Mouse (Mus musculus): ENCODE measurements around the gene Tmem242. TPM values are rescaled to one million over a fixed set of nuclear protein-coding genes. Genes with fewer than 3 reads are reported as not detected.
"Not testable (repeated sequence)": the region's sequence is repeated elsewhere in the genome, so short reads cannot be mapped to it uniquely, and the experiment has no call there.

Gene Tmem242
- polyA plus RNA-seq, 1 experiment from 2014 or later: 155 TPM

DNA sequence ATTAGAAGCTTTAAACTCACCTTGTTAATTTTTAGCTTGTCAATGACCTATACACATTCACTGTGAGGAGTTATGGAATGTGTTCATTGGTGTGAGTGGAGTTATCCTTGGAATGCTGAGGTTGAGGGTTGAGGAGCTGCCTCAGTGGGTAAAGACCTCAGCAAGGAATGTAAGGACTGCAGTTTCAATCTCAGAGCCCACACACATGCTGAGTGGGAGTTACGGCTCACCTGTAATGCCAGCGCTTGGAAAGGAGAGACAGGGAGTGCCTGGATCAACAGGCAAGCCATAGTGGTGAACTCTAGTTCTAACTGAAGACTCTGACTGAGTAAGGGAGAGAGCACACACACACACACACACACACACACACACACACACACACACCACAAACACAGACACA lies 23.9 kb upstream of the Tmem242 start:
- no peak overlapping the region for H3K4me2 ChIP-seq (ENCODE audit: low read depth, low read length)
- no peak overlapping the region for H3K4me3 ChIP-seq (ENCODE audit: low read depth, low read length)
- H3K9me3 ChIP-seq (replicated peaks; ENCODE audit: control insufficient read depth, low read length): no peaks in the 10 kb centered on the region
- no peak overlapping the region for H3K9ac ChIP-seq (replicated peaks; ENCODE audit: low read length)
- ATAC-seq (replicated peaks; ENCODE audit: insufficient number of reproducible peaks, low FRiP score, low TSS enrichment, low read depth) (no peak), DNase-seq (ENCODE audit: low spot score) (no peak)
- no peaks in the 10 kb centered on the region for H3K27me3 ChIP-seq (ENCODE audit: control insufficient read depth, insufficient read depth, low read length)
- no peaks in the 10 kb centered on the region for H3K36me3 ChIP-seq (replicated peaks; ENCODE audit: control insufficient read depth, insufficient read depth, low read depth, low read length)
- 91% methylated on average over 2 of the region's 2 CpGs for WGBS
- H3K4me1 ChIP-seq (ENCODE audit: control insufficient read depth, insufficient read depth, low read length): no peaks in the 10 kb centered on the region
- no peak overlapping the region for H3K27ac ChIP-seq (replicated peaks; ENCODE audit: low read depth, low read length)

DNA sequence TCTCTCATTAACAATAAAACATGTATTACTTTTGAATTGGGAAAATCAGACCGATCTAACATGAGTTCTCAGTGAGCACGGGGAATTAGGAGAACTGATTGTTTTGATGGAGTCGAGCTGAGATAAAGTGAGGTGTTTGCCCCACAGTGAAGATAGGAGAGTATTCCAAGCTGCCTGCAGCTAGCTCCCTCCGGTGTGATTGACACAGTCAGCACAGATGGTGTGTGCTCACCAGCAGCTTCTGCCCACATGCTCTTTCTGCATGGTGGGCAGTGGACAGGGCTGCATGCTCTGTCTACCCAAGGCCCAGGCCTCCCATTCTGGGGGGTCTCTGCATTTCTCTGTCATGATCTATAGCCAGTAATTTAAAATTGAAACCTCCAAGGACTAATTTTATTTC lies 13.6 kb upstream of the Tmem242 start:
- no peak overlapping the region for H3K4me2 ChIP-seq (ENCODE audit: low read depth, low read length)
- ATAC-seq (replicated peaks; ENCODE audit: insufficient number of reproducible peaks, low FRiP score, low TSS enrichment, low read depth) (no peak), DNase-seq (ENCODE audit: low spot score) (no peak)
- no peaks in the 10 kb centered on the region for H3K36me3 ChIP-seq (replicated peaks; ENCODE audit: control insufficient read depth, insufficient read depth, low read depth, low read length)
- no peaks in the 10 kb centered on the region for H3K9me3 ChIP-seq (replicated peaks; ENCODE audit: control insufficient read depth, low read length)
- no peaks in the 10 kb centered on the region; the same call in 1 of the 2 replicates for H3K27me3 ChIP-seq (ENCODE audit: control insufficient read depth, insufficient read depth, low read length)
- no peaks in the 10 kb centered on the region for H3K4me1 ChIP-seq (ENCODE audit: control insufficient read depth, insufficient read depth, low read length)
- WGBS: 88% methylated on average over 4 of the region's 4 CpGs
- H3K9ac ChIP-seq (replicated peaks; ENCODE audit: low read length): no peak overlapping the region
- no peak overlapping the region for H3K27ac ChIP-seq (replicated peaks; ENCODE audit: low read depth, low read length)
- no peak overlapping the region for H3K4me3 ChIP-seq (ENCODE audit: low read depth, low read length)

DNA sequence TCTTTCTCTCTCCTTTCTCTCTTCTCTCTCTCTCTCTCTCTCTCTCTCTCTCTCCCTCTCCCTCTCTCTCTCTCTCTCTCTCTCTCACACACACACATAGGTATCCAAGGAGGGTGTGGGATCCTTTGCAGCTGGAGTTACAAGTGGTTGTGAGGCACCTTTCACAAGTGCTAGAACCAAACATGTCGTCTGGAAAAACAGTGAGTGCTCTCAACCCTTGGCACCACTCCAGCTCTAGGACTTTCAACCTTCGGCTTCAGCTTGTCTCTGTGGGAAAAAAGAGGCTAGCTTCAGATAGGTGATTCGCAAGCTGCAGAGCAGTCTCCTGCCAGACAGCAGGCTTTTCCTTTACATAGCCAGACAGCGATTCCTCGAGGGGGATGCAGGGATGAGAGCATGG lies 3.7 kb upstream of the Tmem242 start:
- no peaks in the 10 kb centered on the region for H3K36me3 ChIP-seq (replicated peaks; ENCODE audit: control insufficient read depth, insufficient read depth, low read depth, low read length)
- 70% methylated on average over 5 of the region's 5 CpGs for WGBS
- ATAC-seq (replicated peaks; ENCODE audit: insufficient number of reproducible peaks, low FRiP score, low TSS enrichment, low read depth) (no peak), DNase-seq (ENCODE audit: low spot score) (no peak)
- H3K27ac ChIP-seq (replicated peaks; ENCODE audit: low read depth, low read length): no peak overlapping the region
- H3K4me3 ChIP-seq (ENCODE audit: low read depth, low read length): no peak overlapping the region
- no peak overlapping the region for H3K9ac ChIP-seq (replicated peaks; ENCODE audit: low read length)
- H3K9me3 ChIP-seq (replicated peaks; ENCODE audit: control insufficient read depth, low read length): no peaks in the 10 kb centered on the region
- H3K4me1 ChIP-seq (ENCODE audit: control insufficient read depth, insufficient read depth, low read length): no peaks in the 10 kb centered on the region
- H3K27me3 ChIP-seq (ENCODE audit: control insufficient read depth, insufficient read depth, low read length): no peaks in the 10 kb centered on the region
- H3K4me2 ChIP-seq (ENCODE audit: low read depth, low read length): no peak overlapping the region

DNA sequence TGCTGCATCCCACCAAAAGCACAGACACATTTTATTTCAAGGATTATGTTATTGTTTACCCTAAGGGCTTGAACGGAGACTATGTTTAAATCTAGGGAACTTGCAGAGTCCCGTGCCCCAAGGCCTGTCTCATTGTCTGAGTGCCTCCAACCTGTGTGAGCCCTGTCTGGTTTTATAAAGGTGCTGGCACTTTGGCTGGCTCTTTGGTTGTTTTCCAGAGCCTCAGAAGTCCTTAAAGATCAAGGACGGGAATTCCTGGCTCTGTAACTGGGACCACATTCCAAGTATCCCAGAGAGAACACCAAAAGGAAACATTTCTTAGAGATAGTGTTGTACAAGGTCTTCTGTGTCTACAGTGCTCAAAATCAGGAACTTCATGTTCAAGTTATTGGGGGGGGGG lies 3.2 kb upstream of the Tmem242 start:
- no peaks in the 10 kb centered on the region for H3K36me3 ChIP-seq (replicated peaks; ENCODE audit: control insufficient read depth, insufficient read depth, low read depth, low read length)
- H3K4me3 ChIP-seq (ENCODE audit: low read depth, low read length): no peak overlapping the region

DNA sequence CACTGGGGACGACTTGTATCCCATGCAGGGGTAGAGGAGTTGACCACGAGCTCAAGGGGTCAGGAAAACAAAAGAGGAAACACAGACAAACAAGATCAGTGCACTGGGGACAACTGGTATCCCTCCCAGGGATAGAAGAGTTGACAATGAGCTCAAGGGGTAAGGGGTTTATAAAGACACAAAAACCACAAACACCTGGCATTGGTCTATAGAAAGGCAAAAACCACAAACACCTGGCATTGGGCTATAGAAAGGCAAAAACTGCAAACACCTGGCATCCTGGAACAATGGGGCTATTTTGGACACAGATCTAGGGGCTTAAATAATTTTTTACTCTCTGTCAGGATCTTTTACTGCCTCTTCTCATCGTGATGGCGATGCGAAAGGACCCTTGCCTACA lies 2.3 kb upstream of the Tmem242 start:
- not testable (repeated sequence) for H3K27me3 ChIP-seq (ENCODE audit: control insufficient read depth, insufficient read depth, low read length); ATAC-seq (replicated peaks; ENCODE audit: insufficient number of reproducible peaks, low FRiP score, low TSS enrichment, low read depth); H3K9me3 ChIP-seq (replicated peaks; ENCODE audit: control insufficient read depth, low read length); H3K27ac ChIP-seq (replicated peaks; ENCODE audit: low read depth, low read length); DNase-seq (ENCODE audit: low spot score); H3K9ac ChIP-seq (replicated peaks; ENCODE audit: low read length); H3K4me1 ChIP-seq (ENCODE audit: control insufficient read depth, insufficient read depth, low read length); H3K36me3 ChIP-seq (replicated peaks; ENCODE audit: control insufficient read depth, insufficient read depth, low read depth, low read length); H3K4me2 ChIP-seq (ENCODE audit: low read depth, low read length); H3K4me3 ChIP-seq (ENCODE audit: low read depth, low read length)
- WGBS: 70% methylated on average over 5 of the region's 5 CpGs

More for the DNA sequence above, 3.2 kb upstream of the Tmem242 start:
- H3K9ac ChIP-seq (replicated peaks; ENCODE audit: low read length): no peak overlapping the region
- no peaks in the 10 kb centered on the region for H3K9me3 ChIP-seq (replicated peaks; ENCODE audit: control insufficient read depth, low read length)
- ATAC-seq (replicated peaks; ENCODE audit: insufficient number of reproducible peaks, low FRiP score, low TSS enrichment, low read depth): no peak
- no peaks in the 10 kb centered on the region for H3K27me3 ChIP-seq (ENCODE audit: control insufficient read depth, insufficient read depth, low read length)
- DNase-seq (ENCODE audit: low spot score): no peak
- H3K27ac ChIP-seq (replicated peaks; ENCODE audit: low read depth, low read length): no peak overlapping the region
- 73% methylated on average over 3 of the region's 3 CpGs for WGBS
- H3K4me1 ChIP-seq (ENCODE audit: control insufficient read depth, insufficient read depth, low read length): no peaks in the 10 kb centered on the region
- no peak overlapping the region for H3K4me2 ChIP-seq (ENCODE audit: low read depth, low read length)

DNA sequence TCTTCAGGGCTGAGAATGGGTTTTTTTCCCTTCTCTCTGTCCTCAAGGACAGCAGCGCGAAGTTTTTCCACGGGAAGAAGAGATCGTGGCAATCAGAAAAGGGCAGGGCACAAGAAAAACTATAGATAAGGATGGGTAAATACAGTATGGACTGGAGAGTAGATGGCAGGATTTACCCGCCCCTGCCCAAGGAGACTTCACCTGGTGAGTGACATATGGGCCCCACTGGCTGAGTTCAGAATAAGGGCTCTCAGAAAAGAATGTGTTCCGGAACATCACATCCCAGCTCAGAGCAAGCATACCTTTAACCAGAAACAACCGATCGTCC lies 264 bp downstream of the Tmem242 start:
- Histone ChIP-seq H3K9me3 (replicated peaks; ENCODE audit: control insufficient read depth, low read length) (no peaks in the 10 kb centered on the region), H3K4me1 (ENCODE audit: control insufficient read depth, insufficient read depth, low read length) (no peaks in the 10 kb centered on the region), H3K4me2 (ENCODE audit: low read depth, low read length) (peak overlapping the region; percentile 69), H3K4me3 (ENCODE audit: low read depth, low read length) (peak overlapping the region; percentile 54), H3K27me3 (ENCODE audit: control insufficient read depth, insufficient read depth, low read length) (no peaks in the 10 kb centered on the region), H3K27ac (replicated peaks; ENCODE audit: low read depth, low read length) (no peak overlapping the region), H3K36me3 (replicated peaks; ENCODE audit: control insufficient read depth, insufficient read depth, low read depth, low read length) (no peaks in the 10 kb centered on the region), H3K9ac (replicated peaks; ENCODE audit: low read length) (peak overlapping the region; percentile 87)
- ATAC-seq (replicated peaks; ENCODE audit: insufficient number of reproducible peaks, low FRiP score, low TSS enrichment, low read depth) (0 out of 2 replicates have a peak, but pooled peaks have one; percentile 15), DNase-seq (ENCODE audit: low spot score) (no peak)
- WGBS: 3% methylated on average over 8 of the region's 8 CpGs

DNA sequence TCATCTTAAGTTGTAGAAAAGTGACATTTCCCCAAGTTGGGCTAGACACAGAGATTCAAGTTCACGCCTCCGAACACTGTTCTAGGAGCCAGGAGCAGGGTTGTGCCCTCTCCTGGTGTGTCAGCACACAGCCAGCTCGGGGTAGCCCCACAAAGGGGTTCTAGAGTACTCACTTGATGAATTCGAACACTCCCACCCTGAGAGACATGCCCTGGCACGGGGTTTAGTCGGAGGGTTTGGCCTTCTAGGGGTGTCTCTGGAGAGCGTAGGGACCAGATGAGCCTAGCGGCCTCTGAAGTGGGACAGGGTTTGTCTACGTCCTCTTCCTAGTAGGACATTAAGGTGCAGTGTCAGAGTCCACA lies 10.3 kb downstream of the Tmem242 start:
- Histone ChIP-seq H3K4me3 (ENCODE audit: low read depth, low read length) (no peak overlapping the region), H3K27ac (replicated peaks; ENCODE audit: low read depth, low read length) (no peak overlapping the region), H3K27me3 (ENCODE audit: control insufficient read depth, insufficient read depth, low read length) (no peaks in the 10 kb centered on the region), H3K9me3 (replicated peaks; ENCODE audit: control insufficient read depth, low read length) (no peaks in the 10 kb centered on the region), H3K9ac (replicated peaks; ENCODE audit: low read length) (no peak overlapping the region), H3K4me2 (ENCODE audit: low read depth, low read length) (no peak overlapping the region), H3K4me1 (ENCODE audit: control insufficient read depth, insufficient read depth, low read length) (no peaks in the 10 kb centered on the region), H3K36me3 (replicated peaks; ENCODE audit: control insufficient read depth, insufficient read depth, low read depth, low read length) (peaks cover 7% of the 10 kb centered on the region)
- ATAC-seq (replicated peaks; ENCODE audit: insufficient number of reproducible peaks, low FRiP score, low TSS enrichment, low read depth) (peak; percentile 63; the same call in 1 of the 2 replicates), DNase-seq (ENCODE audit: low spot score) (no peak)
- 83% methylated on average over 9 of the region's 9 CpGs for WGBS

DNA sequence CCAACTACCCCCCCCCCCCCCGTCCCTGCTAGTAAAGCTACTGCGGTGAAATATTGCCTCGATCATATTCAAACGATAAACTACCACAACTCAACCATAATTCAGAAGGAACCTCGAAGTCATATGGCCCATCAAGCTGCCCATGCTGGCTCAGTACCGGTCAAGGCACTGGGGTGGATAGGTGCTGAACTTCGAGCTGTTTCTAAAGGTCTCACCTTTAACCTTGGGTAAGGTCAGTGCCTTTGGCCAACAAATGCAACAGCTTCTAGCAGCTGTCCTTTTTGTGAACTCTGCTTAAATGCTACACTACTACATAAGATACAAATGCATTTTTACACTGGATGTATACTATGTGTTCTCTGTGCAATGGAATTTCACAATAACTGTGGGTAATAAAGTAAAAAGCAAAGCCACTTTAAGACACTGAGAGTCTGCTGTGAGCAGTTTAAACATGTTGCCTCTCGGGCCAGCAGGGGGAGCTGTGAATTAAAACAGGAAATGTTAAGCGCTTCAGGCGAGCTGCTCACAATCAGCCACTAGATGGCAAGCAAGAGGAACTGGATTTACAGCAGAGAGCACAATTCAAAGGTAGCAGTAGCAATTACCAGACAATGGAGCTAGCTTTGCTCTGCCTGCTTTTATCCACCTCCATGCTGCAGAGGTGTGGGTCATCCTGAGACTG lies 10.8 kb downstream of the Tmem242 start:
- H3K4me2 ChIP-seq (ENCODE audit: low read depth, low read length): no peak overlapping the region
- H3K9ac ChIP-seq (replicated peaks; ENCODE audit: low read length): no peak overlapping the region
- H3K9me3 ChIP-seq (replicated peaks; ENCODE audit: control insufficient read depth, low read length): no peaks in the 10 kb centered on the region
- no peaks in the 10 kb centered on the region for H3K27me3 ChIP-seq (ENCODE audit: control insufficient read depth, insufficient read depth, low read length)
- DNase-seq (ENCODE audit: low spot score): peak; percentile 96
- 62% methylated on average over 10 of the region's 10 CpGs for WGBS
- peaks cover 7% of the 10 kb centered on the region for H3K36me3 ChIP-seq (replicated peaks; ENCODE audit: control insufficient read depth, insufficient read depth, low read depth, low read length)
- H3K27ac ChIP-seq (replicated peaks; ENCODE audit: low read depth, low read length): no peak overlapping the region
- no peak overlapping the region for H3K4me3 ChIP-seq (ENCODE audit: low read depth, low read length)
- no peaks in the 10 kb centered on the region for H3K4me1 ChIP-seq (ENCODE audit: control insufficient read depth, insufficient read depth, low read length)
- peak; percentile 41; the same call in 1 of the 2 replicates for ATAC-seq (replicated peaks; ENCODE audit: insufficient number of reproducible peaks, low FRiP score, low TSS enrichment, low read depth)
